Mouse (Mus musculus) regulatory T cell (primary cell): Measurements from ENCODE around the gene Chuk.

Experiments used
- in situ Hi-C: fragments of 300-600 bp; cut with MboI, MseI; formaldehyde crosslinking; loops from one replicate; pipeline ENCODE4 v1.15.1; 2025; ENCODE audit warnings: high pct_unique_total_duplicates

Chuk gene

DNA sequence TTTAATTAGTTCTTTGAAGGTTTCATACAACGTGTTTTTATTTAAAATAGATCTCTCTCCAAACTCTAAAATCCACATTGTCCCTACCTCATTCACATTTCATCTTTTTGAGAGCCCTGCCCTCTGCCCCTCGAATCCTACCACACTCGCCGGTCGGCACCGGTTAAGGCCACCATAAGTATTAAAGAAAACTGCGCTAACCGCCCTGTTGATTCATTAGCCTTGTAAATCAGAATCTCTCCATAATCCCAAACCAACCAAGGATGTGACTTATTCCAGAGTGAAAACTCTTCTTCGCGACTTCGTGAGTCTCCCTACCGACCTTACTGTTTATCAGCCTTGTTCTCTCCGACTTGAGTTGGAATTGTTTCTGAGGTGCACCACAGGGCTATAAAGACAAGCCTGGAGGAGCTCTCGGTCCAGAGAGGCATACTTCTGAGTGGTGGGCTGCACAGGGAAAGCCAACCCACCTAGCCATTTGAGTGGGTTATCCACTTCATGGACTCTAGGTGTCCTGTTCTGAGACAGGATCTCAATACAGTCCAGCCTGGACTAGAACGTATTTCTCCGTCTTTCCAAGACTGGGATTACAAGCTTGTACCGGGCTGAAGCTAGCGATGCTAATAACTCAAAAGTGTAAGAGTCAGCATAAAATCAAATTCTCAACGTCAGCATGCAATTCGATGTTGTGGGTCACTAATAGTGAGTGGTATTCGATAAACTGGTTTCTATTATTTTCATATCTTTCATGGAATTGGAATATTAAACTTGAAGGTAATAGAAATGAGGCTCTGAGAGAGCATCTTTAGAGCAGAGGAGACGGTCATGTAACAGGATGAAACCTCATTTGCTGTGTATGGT is 611 bp upstream of the Chuk start:
- in situ Hi-C loops = no loop called here

DNA sequence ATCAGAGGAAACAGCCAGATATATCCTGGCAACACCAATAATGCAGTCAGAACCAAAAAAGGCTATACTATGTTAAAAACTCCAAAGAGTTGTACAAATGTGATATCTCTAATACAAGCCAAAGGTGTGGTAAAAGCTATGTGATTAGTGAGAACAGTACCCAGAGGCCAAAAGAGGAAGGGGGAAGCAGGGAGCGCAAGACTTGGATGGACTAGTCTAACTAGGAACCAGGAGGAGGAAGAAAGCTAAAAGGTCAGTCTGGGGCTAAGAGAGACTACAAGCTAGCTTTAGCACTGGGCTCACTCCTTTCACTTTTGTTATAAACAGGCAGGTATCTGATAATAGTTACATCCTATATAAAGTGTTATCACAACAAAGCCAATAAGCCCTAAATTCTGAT is 2.9 kb downstream of the Chuk start:
- in situ Hi-C loops = no loop called here

DNA sequence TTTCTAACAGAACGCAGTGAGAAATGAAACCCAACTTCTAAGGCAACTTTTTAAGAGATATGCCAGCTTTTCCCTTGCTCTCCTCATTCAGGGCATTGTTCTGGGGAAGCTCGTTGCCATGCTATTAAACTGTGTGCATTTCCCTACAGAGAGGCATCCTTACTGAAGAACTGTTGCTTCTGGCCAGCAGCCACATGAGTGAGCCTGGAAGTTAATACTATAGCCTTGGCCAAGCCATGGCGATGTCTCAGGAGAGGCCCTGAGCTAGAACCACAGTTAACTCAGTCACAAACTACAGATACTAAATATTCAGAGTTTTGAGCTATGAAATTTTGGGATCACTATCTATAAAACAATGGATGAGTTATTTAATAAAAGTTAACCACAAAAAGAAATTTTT is 4.3 kb downstream of the Chuk start:
- in situ Hi-C loops = no loop called here

DNA sequence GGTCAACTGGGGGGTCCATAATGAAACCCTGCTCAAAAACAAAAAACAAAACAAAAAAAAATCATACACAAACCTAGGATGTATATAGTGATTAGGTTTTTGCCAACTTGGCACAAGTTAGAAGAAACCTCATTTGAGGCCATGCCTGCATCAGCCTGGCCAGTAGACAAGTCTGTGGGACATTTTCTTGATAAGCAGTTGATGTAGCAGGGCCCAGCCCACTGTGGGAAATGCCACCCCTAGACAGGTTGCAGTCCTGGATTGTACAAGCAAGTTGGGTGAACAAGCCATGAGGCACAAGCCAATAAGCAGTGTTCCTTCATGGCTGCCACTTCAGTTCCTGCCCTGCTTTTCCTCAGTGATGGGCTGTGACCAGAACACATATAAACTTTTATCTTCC is 6.4 kb downstream of the Chuk start:
- in situ Hi-C loops = no loop called here

DNA sequence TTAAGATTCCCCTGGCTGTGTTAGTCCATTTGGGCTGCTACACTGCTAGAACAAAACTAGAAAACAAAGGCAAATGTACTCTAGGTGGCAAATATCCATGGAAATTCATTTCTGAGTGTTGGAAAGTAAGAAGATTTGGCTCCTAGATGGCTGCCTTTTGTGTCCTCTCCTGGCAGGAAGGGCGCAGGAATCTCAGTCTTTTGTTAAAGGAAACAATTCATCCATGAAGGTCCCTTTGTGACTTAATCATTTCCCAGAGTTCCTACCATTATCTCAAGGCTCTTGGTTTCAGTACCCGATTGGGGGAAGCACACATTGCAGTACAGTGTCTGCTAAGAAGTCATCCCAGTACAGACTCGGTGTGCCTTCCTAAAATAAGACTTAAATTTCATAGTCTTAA is 21.0 kb downstream of the Chuk start:
- in situ Hi-C loops = no loop called here

DNA sequence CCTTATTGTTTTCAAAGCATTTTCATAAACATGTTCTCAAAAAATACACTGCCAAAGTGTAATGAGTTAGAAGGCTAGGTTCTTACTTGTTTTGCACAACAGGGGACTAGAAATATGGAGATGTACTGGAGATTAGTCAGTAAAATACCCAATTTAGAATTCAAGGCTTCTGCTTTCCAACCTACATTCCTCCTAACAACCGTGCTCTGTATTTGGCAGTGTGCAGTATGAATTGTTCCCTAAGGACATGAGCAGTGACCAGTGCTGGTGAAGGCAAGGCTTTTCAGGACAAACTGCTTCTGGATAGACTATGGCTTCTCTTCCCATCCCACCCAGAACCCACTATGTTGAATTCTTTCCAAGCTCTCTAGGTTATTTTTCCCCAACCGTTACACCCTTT is 26.4 kb downstream of the Chuk start:
- in situ Hi-C loops = no loop called here

- in situ Hi-C loops = no loop called here
These were observed 27.3 kb downstream of the Chuk start for GRCm38 (mm10) chr19:44080023-44080422.

DNA sequence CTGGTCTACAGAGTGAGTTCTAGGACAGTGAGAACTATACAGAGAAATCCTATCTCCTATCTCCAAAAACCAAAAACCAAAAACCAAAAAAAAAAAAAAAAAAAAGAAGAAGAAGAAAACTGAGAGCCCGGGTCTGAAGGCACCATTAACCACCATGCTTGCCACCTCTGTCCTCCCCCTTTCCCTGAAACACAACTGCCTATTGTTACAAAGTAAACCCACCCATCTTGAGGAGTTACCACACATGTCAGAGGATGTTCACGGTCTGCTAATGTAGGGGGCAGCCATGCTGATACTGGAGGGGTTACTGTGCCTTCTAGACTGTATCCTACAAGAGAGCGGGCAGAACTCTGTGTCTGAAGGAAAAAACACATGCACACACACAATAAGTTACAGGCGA is 30.3 kb downstream of the Chuk start:
- in situ Hi-C loops = no loop called here

- in situ Hi-C loops = no loop called here
These were observed 30.8 kb downstream of the Chuk start for GRCm38 (mm10) chr19:44076457-44076856.

GRCm38 (mm10) chr19:44074986-44075385 is 32.3 kb downstream of the Chuk start:
- in situ Hi-C loops = no loop called here

- in situ Hi-C loops = no loop called here
These were observed 36.1 kb downstream of the Chuk start for GRCm38 (mm10) chr19:44071166-44071565.

- in situ Hi-C loops = no loop called here
These were observed 37.4 kb downstream of the Chuk start for GRCm38 (mm10) chr19:44069914-44070232.

DNA sequence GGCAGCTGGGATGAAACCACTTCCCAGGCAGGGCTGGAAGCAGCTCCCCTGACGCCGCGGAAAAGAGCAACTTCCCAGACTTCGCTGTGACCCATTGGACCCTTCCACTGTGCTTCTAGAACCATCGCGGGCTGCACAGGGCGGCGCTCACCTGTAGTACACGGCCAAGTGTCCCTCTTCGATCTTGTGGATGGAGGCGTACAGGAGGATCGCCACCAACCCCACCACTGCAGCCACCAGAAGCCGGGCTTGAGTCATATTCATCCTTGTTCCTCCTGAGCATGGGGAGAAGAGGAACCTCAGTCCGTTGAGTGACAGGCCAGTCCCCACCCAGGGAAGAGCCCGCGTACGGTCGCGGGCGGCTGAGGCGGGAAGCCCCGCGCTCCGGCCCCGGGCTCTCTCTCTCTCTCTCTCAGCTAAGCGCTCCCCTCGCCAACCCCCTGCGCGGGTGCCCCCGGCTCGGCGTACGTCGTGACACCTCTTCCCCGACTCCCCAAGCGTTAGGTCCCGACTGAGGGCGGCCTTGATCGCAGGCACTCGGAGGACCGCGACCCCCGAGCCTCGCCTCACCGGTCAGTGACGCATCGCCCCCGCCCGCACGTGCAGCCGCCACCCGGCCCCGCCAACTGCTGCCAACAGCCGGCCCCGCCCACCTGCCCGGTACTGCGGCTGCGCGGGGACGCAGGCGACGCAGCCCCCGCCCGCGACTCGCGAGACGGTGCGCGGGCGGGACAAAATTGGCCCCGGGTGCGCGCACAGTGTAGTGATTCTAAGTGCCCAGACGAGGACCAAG is 38.0 kb downstream of the Chuk start, which contains the start of gene Erlin1:
Erlin1 (minus strand) TSS at position 665 of the 793 bp plus-strand sequence.
- in situ Hi-C loops = no loop called here

DNA sequence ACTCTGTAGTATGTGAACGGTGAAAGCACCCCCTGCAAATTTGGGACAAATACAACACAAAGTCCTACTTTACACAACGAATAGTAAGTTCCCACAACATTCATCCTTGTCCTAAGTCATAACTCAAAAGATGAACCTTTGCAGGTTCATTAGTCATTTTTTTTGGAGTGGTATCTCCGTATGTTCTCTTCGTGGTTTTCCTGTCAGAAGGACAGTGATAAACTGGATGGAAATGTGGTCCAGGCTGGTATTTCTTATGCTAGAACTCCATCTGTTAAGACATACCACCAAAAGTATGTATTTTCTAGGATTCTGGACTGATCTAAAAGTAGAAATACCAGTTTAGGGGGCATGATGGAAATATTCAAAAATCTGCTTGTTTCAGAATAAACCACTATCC is 39.0 kb downstream of the Chuk start:
- in situ Hi-C loops = no loop called here

GRCm38 (mm10) chr19:44067323-44068049 is 39.8 kb downstream of the Chuk start:
- in situ Hi-C loops = no loop called here

- in situ Hi-C loops = no loop called here
These were observed 42.5 kb downstream of the Chuk start for GRCm38 (mm10) chr19:44064734-44065133.

DNA sequence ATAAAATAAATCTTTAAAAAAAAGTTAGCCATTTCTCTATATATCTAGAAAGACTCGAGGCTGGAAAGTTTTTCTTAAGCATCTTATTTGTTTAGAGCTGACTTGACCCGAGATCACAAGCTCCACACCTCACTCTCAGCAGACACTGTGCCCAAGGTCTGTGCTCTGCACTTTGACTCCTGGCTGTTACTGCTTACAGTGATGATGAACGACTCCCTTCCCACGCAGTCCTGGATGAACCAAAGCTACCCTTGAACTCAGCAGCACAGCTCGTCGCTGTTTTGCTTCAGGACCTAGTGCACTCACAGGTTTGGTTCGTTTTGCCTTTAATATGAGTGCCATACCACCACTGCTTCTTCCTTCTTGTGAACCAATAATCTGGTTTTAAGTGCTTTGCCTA is 43.5 kb downstream of the Chuk start:
- in situ Hi-C loops = no loop called here

DNA sequence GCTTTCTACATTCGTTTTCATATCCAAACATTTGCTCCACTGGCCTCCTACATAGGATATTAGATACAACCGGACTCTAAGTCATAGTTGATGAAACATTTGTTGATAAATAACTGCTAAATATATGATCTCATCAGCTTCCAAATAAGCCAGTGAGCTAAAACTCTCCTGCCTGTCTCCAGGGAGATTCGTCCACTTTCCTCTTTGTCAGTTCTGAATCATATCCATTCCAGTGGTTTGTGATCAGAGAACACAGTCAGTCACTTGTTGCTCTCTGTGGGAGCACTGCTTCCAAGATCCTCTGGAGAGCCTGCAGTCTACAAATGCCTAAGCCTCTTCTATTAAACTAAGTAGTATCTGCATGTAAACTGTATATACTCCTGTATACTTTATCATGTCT is 47.1 kb downstream of the Chuk start:
- in situ Hi-C loops = no loop called here

DNA sequence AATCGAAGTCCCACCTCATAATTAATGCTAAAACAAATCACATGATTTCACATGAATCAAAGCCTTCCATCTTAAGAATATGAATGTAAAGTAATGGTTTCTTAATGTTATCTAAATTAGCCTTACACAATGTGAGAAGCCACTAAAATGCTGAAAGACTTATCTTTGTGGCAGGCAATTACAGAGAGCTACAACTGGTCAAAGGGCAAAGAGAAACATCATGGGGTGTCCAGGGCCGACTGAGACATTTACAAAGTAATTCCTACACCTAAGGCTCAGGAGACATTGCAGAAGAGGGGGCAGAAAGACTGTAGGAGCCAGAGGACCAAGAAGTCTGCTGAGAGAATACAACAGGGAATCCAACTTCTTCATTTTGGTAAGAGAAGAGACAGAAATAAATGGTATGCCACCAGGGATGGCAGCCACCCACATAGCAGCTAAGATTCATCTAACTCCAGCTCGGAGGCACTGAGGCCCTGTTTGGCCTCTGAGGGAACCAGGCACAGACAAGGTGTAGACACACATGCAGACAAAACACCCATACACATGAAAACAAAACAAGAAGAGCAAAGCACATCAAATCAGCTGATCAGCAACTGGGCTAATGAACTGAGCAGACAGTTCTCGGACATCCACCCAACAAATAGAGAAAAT is 52.0 kb downstream of the Chuk start:
- in situ Hi-C loops = no loop called here

DNA sequence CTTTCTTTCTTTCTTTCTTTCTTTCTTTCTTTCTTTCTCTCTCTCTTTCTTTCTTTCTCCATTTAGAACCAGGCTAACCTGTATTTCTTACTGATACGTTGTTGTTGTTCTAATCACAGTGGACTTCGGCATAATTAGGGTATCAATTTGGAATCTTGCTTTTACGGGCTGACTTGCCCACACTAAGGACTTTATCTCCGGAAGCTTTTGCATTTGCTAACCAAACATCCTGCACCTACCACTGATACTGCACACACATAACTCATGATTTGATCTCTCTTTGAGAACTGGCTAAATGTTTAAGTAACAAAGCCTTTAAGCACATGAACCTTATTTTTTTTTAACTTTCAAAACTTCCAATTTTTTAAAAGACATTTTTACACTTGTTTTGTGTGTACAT is 56.9 kb downstream of the Chuk start:
- in situ Hi-C loops = no loop called here

- in situ Hi-C loops = no loop called here
These were observed 58.0 kb downstream of the Chuk start for GRCm38 (mm10) chr19:44049282-44049681.

DNA sequence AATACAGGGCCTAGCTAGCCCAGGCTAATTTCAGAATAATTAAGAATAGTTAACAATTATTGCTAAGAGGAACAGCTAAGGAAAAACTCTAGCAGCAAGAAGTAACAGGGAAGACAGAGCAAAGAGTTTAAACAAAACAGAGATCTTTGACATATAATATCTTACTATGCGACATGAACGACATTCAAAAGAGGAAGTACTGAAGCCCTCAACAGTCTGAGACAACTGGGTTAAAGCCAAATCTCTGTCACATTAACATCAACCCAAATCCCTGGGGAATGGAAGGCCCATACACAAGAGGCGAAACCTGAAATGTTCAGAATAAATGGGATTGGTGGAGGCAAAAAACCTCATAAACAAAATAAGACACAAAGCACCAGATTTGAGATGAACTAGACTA is 61.4 kb downstream of the Chuk start:
- in situ Hi-C loops = no loop called here
